Mouse (Mus musculus) midbrain, postnatal 0 days (tissue): Measurements from ENCODE around the gene Alox12. TPM values are rescaled to one million over a fixed set of nuclear protein-coding genes. Genes with fewer than 3 reads are reported as not detected.

ENCODE experiments used
- ATAC-seq: fragments of 200-750 bp; cut with Nextera tagmentation; 2 replicates; pipeline ENCODE4 v1.8.0; 2017; ENCODE audit warnings: moderate number of reproducible peaks, mild to moderate bottlenecking, moderate TSS enrichment, moderate library complexity; ENCODE audit not compliant: low FRiP score
- DNase-seq: peaks from one replicate; pipeline ENCODE4 v3.0.0-alpha.2; 2015; ENCODE audit warnings: low spot score
- H3K27ac ChIP-seq: fragments of 300-500 bp; sonication (generic); 2 replicates; pipeline ENCODE4 v1.5.1; 2014; ENCODE audit warnings: low read depth, mild to moderate bottlenecking, low read length, mixed read lengths
- H3K27me3 ChIP-seq: fragments of 300-500 bp; sonication (generic); 2 replicates; pipeline ENCODE4 v1.6.1; 2014; ENCODE audit warnings: low read length, control low read depth, mixed read lengths; ENCODE audit not compliant: insufficient read depth
- H3K36me3 ChIP-seq: fragments of 300-500 bp; sonication (generic); 2 replicates; pipeline ENCODE4 v1.6.1; 2014; ENCODE audit warnings: low read length, control low read depth, mixed read lengths; ENCODE audit not compliant: insufficient read depth
- H3K4me1 ChIP-seq: fragments of 300-500 bp; sonication (generic); 2 replicates; pipeline ENCODE4 v1.6.1; 2014; ENCODE audit warnings: mild to moderate bottlenecking, control low read depth, antibody characterized with exemption, low read length, mixed read lengths; ENCODE audit not compliant: insufficient read depth
- H3K4me2 ChIP-seq: fragments of 300-500 bp; sonication (generic); 2 replicates; pipeline ENCODE4 v1.6.1; 2014; ENCODE audit warnings: low read depth, mild to moderate bottlenecking, low read length, mixed read lengths; ENCODE audit not compliant: poor library complexity, severe bottlenecking
- H3K4me3 ChIP-seq: fragments of 300-500 bp; sonication (generic); 2 replicates; pipeline ENCODE4 v1.5.1; 2014; ENCODE audit warnings: low read depth, mild to moderate bottlenecking, low read length, moderate library complexity
- H3K9ac ChIP-seq: fragments of 300-500 bp; sonication (generic); replicated peaks from 2 replicates; pipeline ENCODE4 v1.6.1; 2014; ENCODE audit warnings: mild to moderate bottlenecking, low read length, moderate library complexity, mixed read lengths; ENCODE audit not compliant: poor library complexity, severe bottlenecking
- H3K9me3 ChIP-seq: fragments of 300-500 bp; sonication (generic); 2 replicates; pipeline ENCODE4 v1.6.1; 2016; ENCODE audit warnings: low read length, control low read depth
- CTCF ChIP-seq: IDR thresholded peaks from 2 replicates; pipeline ENCODE4 v1.5.1; 2016; ENCODE audit warnings: antibody characterized with exemption, mild to moderate bottlenecking
- WGBS: fragments of 180-500 bp; shearing (Covaris S2); extraction: QIAGEN DNeasy Blood & Tissue Kit; methylation state at CpG from one replicate; pipeline ENCODE4 v1.1.7; 2014; 5-methylcytosine and 5-hydroxymethylcytosine counted together
- polyA plus RNA-seq: library from polyadenylated mRNA; unstranded; fragments of >200 nt; fragmentation: Nextera tagmentation; extraction: Ambion mirVana; gene quantifications from 2 replicates; pipeline ENCODE4 v1.2.1, GENCODE M21; 2015
- total RNA-seq: library from RNA; depleted of rRNA; stranded (reverse); fragments of >200 nt; gene quantifications from 2 replicates; pipeline ENCODE4 v1.2.3, GENCODE M21; 2014; rRNA removed

Gene Alox12
- total RNA-seq (0.16 and 0.57 TPM in 2 replicates), polyA plus RNA-seq (0.29 and 0.35 TPM in 2 replicates)

GRCm38 (mm10) chr11:70254931-70255531 lies at the start of gene Alox12:
TSS of gene Alox12 (minus strand) at chr11:70255353.
- ATAC-seq: no peak
- peak within 1 kb of the TSS; percentile 36 for H3K4me2 ChIP-seq
- H3K27ac ChIP-seq: no peak within 1 kb of the TSS
- no peak for DNase-seq
- 3% methylated on average over 25 of the region's 25 CpGs for WGBS
- no peaks in the 10 kb centered on the region for H3K36me3 ChIP-seq
- no peaks in the 10 kb centered on the region for H3K9me3 ChIP-seq
- H3K4me3 ChIP-seq: peak within 1 kb of the TSS; percentile 12; the same call in 1 of the 2 replicates
- H3K27me3 ChIP-seq: peaks cover 41% of the 10 kb centered on the region
- TF ChIP-seq CTCF: peak; percentile 50
- no peak within 1 kb of the TSS for H3K9ac ChIP-seq
- no peaks in the 10 kb centered on the region; the same call in 1 of the 2 replicates for H3K4me1 ChIP-seq

- no peak overlapping the region for H3K4me3 ChIP-seq
- H3K9ac ChIP-seq: no peak overlapping the region
- H3K4me1 ChIP-seq: no peaks in the 10 kb centered on the region
These were observed 47.1 kb upstream of the Alox12 start for GRCm38 (mm10) chr11:70302293-70302692.

DNA sequence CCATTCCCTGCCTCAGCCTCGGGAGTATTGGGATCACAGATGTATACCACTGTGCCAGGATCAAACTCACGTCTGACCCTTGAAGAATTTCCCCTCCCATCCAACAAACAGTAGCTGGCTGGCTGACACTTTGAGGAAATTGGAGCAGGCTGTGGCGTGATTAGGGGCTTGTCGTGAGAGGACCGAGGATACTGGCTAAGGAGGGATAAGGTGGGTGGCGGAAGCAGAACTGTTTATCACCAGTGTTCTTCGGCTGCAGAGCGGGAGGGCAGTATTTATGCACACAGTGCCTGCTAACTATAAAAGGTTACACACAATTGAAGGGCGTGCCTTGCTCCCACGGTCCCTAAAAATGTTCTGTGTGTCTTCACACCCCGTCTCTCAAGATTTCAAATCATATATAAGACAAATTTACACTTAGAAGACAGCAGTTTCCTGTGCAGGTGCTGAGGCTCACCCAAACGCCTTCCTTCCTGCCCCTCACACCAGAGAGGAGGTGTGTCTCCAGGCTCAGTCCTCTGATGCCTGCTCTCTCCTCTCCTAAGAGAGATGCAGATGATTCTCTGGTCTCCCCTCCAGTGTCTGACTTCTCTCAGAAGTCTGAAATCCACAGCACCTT lies 42.8 kb upstream of the Alox12 start:
- Histone ChIP-seq H3K4me3 (no peak overlapping the region), H3K36me3 (no peaks in the 10 kb centered on the region), H3K9ac (no peak overlapping the region), H3K27ac (no peak overlapping the region), H3K4me2 (no peak overlapping the region), H3K27me3 (no peaks in the 10 kb centered on the region), H3K4me1 (no peaks in the 10 kb centered on the region), H3K9me3 (no peaks in the 10 kb centered on the region)
- ATAC-seq: no peak
- DNase-seq: no peak
- no peak for TF ChIP-seq CTCF
- WGBS: 63% methylated on average over 12 of the region's 12 CpGs

More at GRCm38 (mm10) chr11:70302293-70302692, 47.1 kb upstream of the Alox12 start:
- no peak overlapping the region for H3K4me2 ChIP-seq
- no peak for DNase-seq
- no peaks in the 10 kb centered on the region for H3K36me3 ChIP-seq
- H3K27ac ChIP-seq: no peak overlapping the region
- WGBS: 83% methylated on average over 4 of the region's 4 CpGs
- no peak for TF ChIP-seq CTCF
- 0 out of 2 replicates have a peak, but pooled peaks cover 3% of the 10 kb centered on the region for H3K27me3 ChIP-seq
- ATAC-seq: no peak
- no peaks in the 10 kb centered on the region for H3K9me3 ChIP-seq

GRCm38 (mm10) chr11:70297405-70297804 lies 42.3 kb upstream of the Alox12 start:
- Histone ChIP-seq H3K9ac (no peak overlapping the region), H3K9me3 (no peaks in the 10 kb centered on the region), H3K4me1 (no peaks in the 10 kb centered on the region), H3K27me3 (no peaks in the 10 kb centered on the region), H3K4me3 (no peak overlapping the region), H3K27ac (no peak overlapping the region), H3K36me3 (no peaks in the 10 kb centered on the region), H3K4me2 (no peak overlapping the region)
- DNase-seq (no peak), ATAC-seq (no peak)
- no peak for TF ChIP-seq CTCF
- WGBS: 57% methylated on average over 4 of the region's 4 CpGs

GRCm38 (mm10) chr11:70293881-70294280 lies 38.7 kb upstream of the Alox12 start:
- H3K4me3 ChIP-seq: no peak overlapping the region
- H3K4me2 ChIP-seq: no peak overlapping the region
- H3K36me3 ChIP-seq: no peaks in the 10 kb centered on the region
- H3K9me3 ChIP-seq: no peaks in the 10 kb centered on the region
- DNase-seq (peak; percentile 33), ATAC-seq (no peak)
- 91% methylated on average over 6 of the region's 6 CpGs for WGBS
- no peaks in the 10 kb centered on the region for H3K4me1 ChIP-seq
- H3K9ac ChIP-seq: no peak overlapping the region
- no peak for TF ChIP-seq CTCF
- no peak overlapping the region for H3K27ac ChIP-seq
- H3K27me3 ChIP-seq: no peaks in the 10 kb centered on the region

DNA sequence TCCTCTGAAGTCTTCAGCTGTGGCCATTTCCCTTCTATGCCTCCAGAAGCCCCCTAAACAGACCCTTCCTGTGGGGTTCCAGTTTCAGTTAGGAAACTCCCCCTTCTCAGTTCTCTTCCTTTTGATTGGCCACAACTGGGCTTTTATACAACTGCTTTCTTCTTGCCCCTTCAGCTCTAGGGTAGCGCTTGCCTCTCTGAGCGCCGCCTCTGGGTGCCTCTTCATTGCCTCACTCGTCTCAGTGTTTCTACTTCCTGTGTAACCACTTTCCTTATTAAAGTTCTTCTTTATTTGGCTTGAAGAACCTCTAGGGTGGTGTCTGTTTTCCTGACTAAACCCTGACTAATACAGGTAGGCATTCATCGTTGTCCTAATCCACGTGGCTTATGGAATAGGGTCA lies 36.1 kb upstream of the Alox12 start:
- TF ChIP-seq CTCF: no peak
- ATAC-seq (no peak), DNase-seq (no peak)
- H3K9me3 ChIP-seq: no peaks in the 10 kb centered on the region
- no peak overlapping the region for H3K4me3 ChIP-seq
- no peak overlapping the region for H3K9ac ChIP-seq
- H3K36me3 ChIP-seq: no peaks in the 10 kb centered on the region
- no peaks in the 10 kb centered on the region for H3K27me3 ChIP-seq
- WGBS: 85% methylated on average over 6 of the region's 6 CpGs
- H3K4me2 ChIP-seq: no peak overlapping the region
- no peaks in the 10 kb centered on the region for H3K4me1 ChIP-seq
- H3K27ac ChIP-seq: no peak overlapping the region
